Mouse (Mus musculus): Measurements from ENCODE around the gene LTO1.

DNA sequence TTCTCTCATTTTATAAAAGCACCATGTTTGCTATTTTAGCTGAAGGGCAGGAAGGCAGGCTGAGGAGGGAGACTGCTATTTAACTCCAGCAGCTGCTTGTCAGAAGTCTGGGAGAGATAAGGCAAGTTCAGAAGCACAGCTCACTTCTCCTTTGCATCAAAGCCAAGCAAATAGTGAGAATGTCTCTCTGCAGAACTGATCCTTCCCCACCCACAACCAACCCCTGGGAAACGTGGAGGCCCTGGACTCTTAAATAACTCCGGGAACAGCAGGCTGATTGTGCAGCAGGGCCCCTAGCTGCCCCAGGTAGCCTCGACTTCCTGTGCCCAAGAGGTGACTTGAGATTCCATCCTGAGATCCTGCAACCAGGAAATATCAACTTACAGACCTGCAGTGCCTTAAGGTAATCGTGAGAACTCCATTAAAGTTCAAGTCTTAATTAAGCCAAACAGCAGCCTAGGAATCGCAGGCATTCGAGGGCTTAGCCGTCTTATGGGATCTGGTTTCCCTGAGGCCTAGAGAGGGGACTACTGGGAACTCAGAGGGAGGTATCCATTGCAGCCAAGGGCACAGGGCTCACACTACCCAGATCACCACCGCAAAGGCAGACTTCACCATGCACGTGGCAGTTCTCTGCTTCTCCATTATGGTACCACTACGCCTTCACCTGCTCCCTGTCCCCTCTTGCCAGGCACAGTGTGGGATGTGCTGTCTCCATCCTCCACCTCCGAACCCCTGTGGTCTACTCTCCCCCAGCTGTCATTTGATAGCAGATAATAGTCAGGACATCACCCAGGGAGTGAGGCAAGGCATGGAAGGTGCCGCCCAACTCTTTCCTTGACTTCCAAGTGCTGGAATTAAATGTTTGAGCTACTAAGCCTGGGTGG is 43.9 kb downstream of the LTO1 start:
- no peak for TF ChIP-seq POLR2A (IDR thresholded peaks at IDR 0.05; ENCODE audit: borderline replicate concordance, insufficient read depth, low read length)
- TF ChIP-seq CTCF (IDR thresholded peaks at IDR 0.05; ENCODE audit: borderline replicate concordance, insufficient read depth, low read depth, low read length), result no peak

Measured in cerebellum, adult 2 months (tissue).